Mouse (Mus musculus): ENCODE results near the gene Ctnnd2. TPM values are rescaled to one million over a fixed set of nuclear protein-coding genes. Genes with fewer than 3 reads are reported as not detected.

The Ctnnd2 gene
- polyA plus RNA-seq, 1 experiment from 2014 or later, result 0.16 TPM

DNA sequence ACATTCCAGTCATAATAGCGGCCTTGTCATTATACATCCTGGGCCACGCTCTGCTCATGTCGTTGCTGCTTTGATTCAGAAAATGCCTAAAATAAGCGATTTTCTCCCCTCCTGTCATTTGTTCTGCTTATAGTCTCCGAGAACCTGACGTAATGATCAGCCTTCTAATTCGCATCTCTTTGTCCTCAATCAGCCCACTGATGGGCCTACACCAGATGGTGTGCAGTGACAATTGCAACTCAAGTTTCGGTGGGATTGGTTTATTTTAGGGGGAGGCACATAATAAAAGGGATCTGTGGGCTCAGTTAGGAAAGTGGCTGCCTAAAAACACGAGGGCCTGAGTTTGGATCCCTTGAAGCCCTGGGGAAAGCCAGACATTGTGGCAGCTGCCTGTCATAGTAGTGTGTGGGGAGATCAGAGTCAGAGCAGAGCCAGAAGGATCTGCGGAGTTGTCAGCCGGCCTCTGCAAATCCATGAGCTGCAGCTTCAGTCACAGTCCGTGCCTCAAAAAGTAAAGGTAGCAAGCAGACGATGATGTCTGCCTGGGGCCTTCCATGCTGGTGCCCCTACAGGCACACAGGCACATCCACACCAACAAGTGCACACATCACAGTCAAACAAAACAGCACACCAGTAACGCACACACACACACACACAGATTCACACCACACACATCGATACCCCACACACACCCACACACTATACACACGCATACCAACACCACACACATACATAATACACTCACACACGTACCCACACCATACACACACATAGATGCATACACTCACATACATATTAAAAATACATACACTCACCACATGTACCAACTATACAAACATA, 655.3 kb downstream of the Ctnnd2 start:
- Histone ChIP-seq H3K9ac (no peak overlapping the region), H3K27me3 (no peaks in the 10 kb centered on the region), H3K4me2 (no peak overlapping the region), H3K4me3 (replicated peaks) (no peak overlapping the region), H3K36me3 (replicated peaks) (no peaks in the 10 kb centered on the region), H3K9me3 (replicated peaks) (no peaks in the 10 kb centered on the region), H3K4me1 (replicated peaks) (no peaks in the 10 kb centered on the region), H3K27ac (replicated peaks) (no peak overlapping the region)
- ATAC-seq (ENCODE audit: insufficient read depth), result no peak
- WGBS (ENCODE audit: insufficient replicate concordance), result 71% methylated on average over 17 of the region's 17 CpGs

DNA sequence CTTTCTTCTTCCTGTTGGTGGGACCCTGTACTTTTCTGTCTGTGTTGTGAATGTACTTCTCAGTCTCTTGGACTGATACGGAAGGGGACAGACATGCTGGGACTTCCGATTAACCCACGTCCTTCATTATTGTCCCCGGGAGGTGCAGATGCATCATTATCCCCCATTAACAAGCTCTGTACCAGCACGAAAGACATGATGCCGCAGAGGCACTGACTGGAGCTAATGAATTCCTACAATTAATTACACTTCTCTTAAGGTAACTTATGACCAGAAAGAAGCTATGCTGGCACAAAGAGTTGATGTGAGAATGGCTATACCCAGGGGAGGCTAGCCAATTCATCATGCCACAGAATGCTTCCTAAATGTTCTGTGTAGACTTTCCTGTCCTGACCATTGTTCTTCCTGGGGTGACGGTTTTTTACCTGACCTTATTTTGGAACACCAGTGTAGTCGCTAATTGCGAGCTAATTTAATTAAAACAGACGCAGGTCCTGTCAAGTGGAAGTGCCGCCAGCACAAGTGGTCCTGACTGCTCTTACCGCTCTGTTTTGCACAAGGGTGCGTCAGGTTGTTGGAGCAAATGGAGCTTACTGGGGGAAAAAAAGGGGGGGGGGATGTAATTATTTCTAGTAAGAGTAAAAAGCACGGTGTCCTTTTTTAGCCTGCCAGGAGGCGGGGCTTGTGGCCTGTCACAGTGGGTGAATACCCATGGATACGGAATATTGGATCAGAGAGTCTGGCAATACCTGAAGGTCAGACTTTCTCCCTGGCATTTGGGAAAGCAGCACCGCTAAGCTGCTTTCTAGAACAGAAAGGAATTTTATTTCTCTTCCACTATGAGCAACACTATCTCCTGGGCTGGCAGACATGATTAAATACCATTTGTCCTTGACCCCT, 685.1 kb downstream of the Ctnnd2 start:
- Histone ChIP-seq H3K4me2 (no peak overlapping the region), H3K4me1 (replicated peaks) (no peaks in the 10 kb centered on the region), H3K36me3 (replicated peaks) (no peaks in the 10 kb centered on the region), H3K9ac (no peak overlapping the region), H3K27ac (replicated peaks) (no peak overlapping the region), H3K4me3 (replicated peaks) (no peak overlapping the region), H3K27me3 (no peaks in the 10 kb centered on the region), H3K9me3 (replicated peaks) (no peaks in the 10 kb centered on the region)
- ATAC-seq (ENCODE audit: insufficient read depth), result no peak
- WGBS (ENCODE audit: insufficient replicate concordance), result 68% methylated on average over 17 of the region's 17 CpGs

DNA sequence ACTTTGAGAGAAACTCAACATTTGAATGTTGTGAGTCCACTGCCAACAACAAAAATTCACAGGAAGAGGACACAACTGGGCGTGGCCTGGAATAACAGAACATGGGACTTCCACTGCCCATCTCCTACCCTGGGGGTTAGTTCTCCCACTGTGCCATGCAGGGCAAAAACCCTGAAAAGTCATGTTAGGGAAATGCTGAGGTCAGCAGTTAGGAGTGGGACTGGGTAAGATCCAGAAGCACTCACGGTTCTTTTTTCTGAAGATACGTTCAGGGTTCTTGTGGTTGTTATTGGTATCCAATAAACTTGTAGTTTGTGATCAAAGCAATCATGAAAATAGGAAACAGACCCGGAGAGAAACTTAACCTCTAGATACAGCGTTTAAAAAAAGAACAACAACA, 695.0 kb downstream of the Ctnnd2 start:
- no peaks in the 10 kb centered on the region for H3K4me1 ChIP-seq (replicated peaks)
- ATAC-seq (ENCODE audit: insufficient read depth), result no peak
- H3K27ac ChIP-seq (replicated peaks), result no peak overlapping the region
- no peak overlapping the region for H3K9ac ChIP-seq
- H3K27me3 ChIP-seq, result no peaks in the 10 kb centered on the region
- H3K9me3 ChIP-seq (replicated peaks), result no peaks in the 10 kb centered on the region
- no peak overlapping the region for H3K4me3 ChIP-seq (replicated peaks)
- H3K4me2 ChIP-seq, result no peak overlapping the region
- WGBS (ENCODE audit: insufficient replicate concordance), result 63% methylated on average over 5 of the region's 5 CpGs
- no peaks in the 10 kb centered on the region for H3K36me3 ChIP-seq (replicated peaks)

DNA sequence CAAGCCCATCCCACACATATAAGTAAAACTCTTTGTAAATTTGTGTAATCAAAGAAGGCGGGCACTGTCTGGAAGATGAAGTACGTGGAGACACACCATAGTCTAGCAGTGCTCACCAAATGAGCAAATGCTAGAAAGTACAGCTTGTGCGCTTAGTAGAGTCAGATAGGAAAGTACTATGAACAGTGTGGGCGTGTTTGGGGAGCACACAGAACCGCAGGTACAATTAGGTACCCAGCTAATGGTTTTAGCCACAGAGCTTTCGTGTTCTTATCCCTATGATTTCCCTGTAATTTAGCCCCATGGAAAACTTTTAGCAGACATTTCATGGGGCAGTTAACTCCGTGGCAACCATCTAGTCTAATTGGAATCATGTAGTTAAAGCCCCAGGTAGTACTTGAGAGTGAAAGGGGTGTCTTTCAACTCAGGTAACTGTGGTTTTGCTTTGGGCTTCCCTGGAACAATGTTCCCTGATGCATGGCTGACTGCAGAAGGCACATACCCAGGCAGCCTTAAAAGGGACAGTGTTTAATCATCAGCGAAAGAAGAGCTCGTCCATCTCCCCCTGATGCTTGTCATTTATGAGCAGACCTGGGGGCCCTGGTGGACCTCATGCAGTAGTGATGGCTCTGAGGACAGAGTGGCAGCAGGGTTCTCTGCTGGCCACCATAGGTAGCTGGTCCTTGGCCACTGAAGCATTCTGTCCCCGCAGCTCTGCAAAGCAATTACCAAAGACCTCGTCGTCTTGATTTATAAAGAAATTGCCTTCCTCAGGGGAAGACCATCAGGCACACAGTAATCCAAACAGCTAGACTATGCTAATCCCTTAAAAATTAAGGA, 697.5 kb downstream of the Ctnnd2 start:
- Histone ChIP-seq H3K9me3 (replicated peaks) (no peaks in the 10 kb centered on the region), H3K27me3 (no peaks in the 10 kb centered on the region), H3K4me1 (replicated peaks) (no peaks in the 10 kb centered on the region), H3K36me3 (replicated peaks) (no peaks in the 10 kb centered on the region), H3K9ac (no peak overlapping the region), H3K4me3 (replicated peaks) (no peak overlapping the region), H3K27ac (replicated peaks) (no peak overlapping the region), H3K4me2 (no peak overlapping the region)
- no peak for ATAC-seq (ENCODE audit: insufficient read depth)
- 57% methylated on average over 12 of the region's 12 CpGs for WGBS (ENCODE audit: insufficient replicate concordance)

DNA sequence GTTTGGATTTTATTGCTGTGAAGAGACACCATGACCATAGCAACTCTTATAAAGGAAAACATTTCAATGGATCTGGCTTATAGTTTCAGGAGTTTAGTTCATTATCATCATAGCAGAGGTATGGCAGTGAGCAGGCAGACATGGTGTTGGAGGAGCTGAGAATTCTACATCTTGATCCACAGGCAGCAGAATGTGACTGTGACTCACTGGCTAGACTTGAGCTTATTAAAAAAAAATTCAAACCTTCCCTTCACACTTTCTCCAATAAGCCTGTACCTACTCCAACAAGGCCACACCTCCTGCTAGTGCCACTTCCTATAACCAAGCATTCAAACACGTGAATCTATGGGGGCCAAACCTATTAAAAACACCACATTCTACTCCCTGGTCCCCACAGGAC, 703.1 kb downstream of the Ctnnd2 start:
- WGBS (ENCODE audit: insufficient replicate concordance), result 20% methylated on average over 1 of the region's 1 CpGs
- Histone ChIP-seq H3K27me3 (no peaks in the 10 kb centered on the region), H3K27ac (replicated peaks) (no peak overlapping the region), H3K36me3 (replicated peaks) (no peaks in the 10 kb centered on the region), H3K9me3 (replicated peaks) (no peaks in the 10 kb centered on the region), H3K4me2 (no peak overlapping the region), H3K4me1 (replicated peaks) (no peaks in the 10 kb centered on the region), H3K4me3 (replicated peaks) (no peak overlapping the region), H3K9ac (no peak overlapping the region)
- no peak for ATAC-seq (ENCODE audit: insufficient read depth)

DNA sequence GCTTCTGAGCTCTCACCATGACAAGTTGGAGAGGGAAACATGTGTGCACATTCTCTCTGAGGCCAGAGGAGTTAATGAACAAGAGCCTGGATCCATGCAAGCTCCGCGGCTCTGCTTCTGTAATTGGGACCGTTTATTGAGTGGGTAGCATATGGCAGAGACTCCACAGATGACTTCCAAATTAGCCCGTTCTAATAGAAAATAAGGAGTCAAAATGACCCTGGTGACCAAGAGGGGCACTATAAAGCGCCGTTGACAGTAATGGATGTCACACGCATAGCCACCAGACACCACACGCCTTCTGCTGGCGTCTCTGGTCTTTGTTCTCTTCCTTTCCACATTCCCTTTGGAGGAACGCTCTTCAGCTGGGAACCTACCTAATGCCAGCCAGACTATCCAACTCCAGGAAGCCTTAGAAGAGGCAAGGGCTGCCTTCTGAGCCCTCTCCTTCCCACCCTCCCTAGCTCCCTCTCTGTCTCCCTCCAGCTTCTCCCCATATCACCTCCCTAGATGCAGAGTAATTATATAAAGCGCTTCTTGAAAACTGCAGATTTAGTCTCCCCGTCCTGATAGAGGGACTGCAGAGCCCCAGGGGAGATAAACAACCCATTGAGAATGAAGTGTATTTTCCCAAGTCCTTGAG, 712.4 kb downstream of the Ctnnd2 start:
- Histone ChIP-seq H3K4me2 (no peak overlapping the region), H3K4me1 (replicated peaks) (no peaks in the 10 kb centered on the region), H3K36me3 (replicated peaks) (no peaks in the 10 kb centered on the region), H3K9ac (no peak overlapping the region), H3K9me3 (replicated peaks) (no peaks in the 10 kb centered on the region), H3K27ac (replicated peaks) (no peak overlapping the region), H3K27me3 (no peaks in the 10 kb centered on the region), H3K4me3 (replicated peaks) (no peak overlapping the region)
- ATAC-seq (ENCODE audit: insufficient read depth), result no peak
- 73% methylated on average over 12 of the region's 12 CpGs for WGBS (ENCODE audit: insufficient replicate concordance)

DNA sequence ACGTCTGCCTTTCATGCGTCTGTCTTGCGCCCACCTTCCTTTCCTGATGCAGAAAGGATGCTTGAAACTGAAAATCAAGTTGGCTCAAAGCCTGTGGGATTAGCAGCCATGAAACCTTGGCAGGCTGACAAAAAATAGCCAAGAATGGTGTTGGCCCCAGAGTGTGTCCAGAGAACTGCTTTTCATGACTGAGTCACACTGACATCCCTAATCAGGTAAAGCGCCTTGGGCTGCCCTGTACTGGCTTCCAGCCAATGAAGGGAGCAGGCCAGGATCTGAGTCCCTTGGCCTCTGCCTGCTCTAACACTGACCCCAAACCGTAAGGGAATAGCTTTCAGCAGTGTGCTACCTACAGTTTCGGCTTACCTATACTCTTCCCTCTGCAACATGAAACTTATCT, 713.0 kb downstream of the Ctnnd2 start:
- 68% methylated on average over 6 of the region's 6 CpGs for WGBS (ENCODE audit: insufficient replicate concordance)
- no peaks in the 10 kb centered on the region for H3K27me3 ChIP-seq
- H3K4me2 ChIP-seq, result no peak overlapping the region
- H3K9ac ChIP-seq, result no peak overlapping the region
- H3K4me3 ChIP-seq (replicated peaks), result no peak overlapping the region
- H3K36me3 ChIP-seq (replicated peaks), result no peaks in the 10 kb centered on the region
- no peak for ATAC-seq (ENCODE audit: insufficient read depth)
- no peaks in the 10 kb centered on the region for H3K4me1 ChIP-seq (replicated peaks)
- H3K27ac ChIP-seq (replicated peaks), result no peak overlapping the region
- H3K9me3 ChIP-seq (replicated peaks), result no peaks in the 10 kb centered on the region

DNA sequence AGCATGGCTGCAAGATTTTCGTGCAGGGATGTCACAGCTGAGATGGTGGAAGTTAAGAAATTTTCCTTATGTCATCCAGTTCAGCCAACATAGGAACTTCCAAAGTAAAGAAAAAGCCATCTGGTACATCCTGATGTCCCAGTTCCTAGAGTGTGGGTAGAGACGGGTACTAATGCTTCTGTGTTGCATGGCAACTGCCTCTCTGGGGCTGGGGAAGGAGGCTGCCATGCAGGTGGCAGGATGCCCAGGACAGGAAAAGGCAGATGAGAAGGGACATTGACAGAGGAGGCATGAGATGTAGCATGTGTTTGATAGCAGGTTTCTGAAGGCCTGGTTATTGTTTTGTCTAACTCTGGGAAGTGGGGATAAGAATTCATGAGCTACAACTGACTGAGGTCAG, 715.2 kb downstream of the Ctnnd2 start:
- Histone ChIP-seq H3K4me3 (replicated peaks) (no peak overlapping the region), H3K9me3 (replicated peaks) (no peaks in the 10 kb centered on the region), H3K4me2 (no peak overlapping the region), H3K4me1 (replicated peaks) (no peaks in the 10 kb centered on the region), H3K36me3 (replicated peaks) (no peaks in the 10 kb centered on the region), H3K27ac (replicated peaks) (no peak overlapping the region), H3K27me3 (no peaks in the 10 kb centered on the region), H3K9ac (no peak overlapping the region)
- WGBS (ENCODE audit: insufficient replicate concordance), result 62% methylated on average over 2 of the region's 2 CpGs
- ATAC-seq (ENCODE audit: insufficient read depth), result no peak

DNA sequence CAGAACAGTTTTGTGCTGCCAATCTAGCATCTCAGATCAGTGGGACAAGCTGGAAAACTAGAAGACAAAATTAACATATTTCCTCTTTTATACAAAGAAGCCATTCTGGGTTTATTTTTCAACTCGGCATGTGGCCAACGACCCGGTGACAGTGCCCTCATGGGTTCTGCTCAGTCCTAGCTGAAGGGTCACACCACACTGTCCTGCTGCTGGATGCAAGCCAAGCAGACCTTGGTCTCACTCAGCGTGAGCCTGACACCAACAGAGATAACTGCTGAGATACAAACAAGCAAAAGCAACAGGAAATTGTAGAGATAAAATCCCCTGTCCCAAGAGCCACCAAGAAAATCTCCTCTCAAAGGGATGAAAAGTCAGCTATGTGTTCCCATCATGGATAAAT, 719.6 kb downstream of the Ctnnd2 start:
- 41% methylated on average over 4 of the region's 4 CpGs for WGBS (ENCODE audit: insufficient replicate concordance)
- Histone ChIP-seq H3K36me3 (replicated peaks) (no peaks in the 10 kb centered on the region), H3K4me2 (no peak overlapping the region), H3K27me3 (no peaks in the 10 kb centered on the region), H3K27ac (replicated peaks) (no peak overlapping the region), H3K9me3 (replicated peaks) (no peaks in the 10 kb centered on the region), H3K4me3 (replicated peaks) (no peak overlapping the region), H3K4me1 (replicated peaks) (no peaks in the 10 kb centered on the region), H3K9ac (no peak overlapping the region)
- ATAC-seq (ENCODE audit: insufficient read depth), result no peak

DNA sequence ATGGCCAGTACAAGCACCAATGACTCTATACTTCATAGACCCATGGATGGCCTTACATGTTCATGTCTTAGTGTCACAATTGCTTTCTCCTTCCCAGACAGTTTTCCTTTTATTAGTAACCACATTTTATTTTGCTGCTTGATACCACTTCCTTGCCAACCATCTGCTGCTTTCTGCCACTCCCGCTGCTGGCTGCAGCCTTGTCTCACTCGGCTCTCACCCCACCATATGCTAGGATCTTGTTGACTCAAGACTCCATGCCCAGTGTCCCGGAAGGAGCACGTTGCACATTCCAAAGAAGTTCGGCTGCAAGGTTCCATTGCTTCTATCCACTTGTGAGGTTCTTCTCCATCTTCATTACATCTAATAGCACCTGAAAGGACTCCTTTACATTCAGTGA, 722.7 kb downstream of the Ctnnd2 start:
- Histone ChIP-seq H3K4me3 (replicated peaks) (no peak overlapping the region), H3K27ac (replicated peaks) (no peak overlapping the region), H3K4me1 (replicated peaks) (no peaks in the 10 kb centered on the region), H3K36me3 (replicated peaks) (no peaks in the 10 kb centered on the region), H3K9me3 (replicated peaks) (no peaks in the 10 kb centered on the region), H3K9ac (no peak overlapping the region), H3K27me3 (no peaks in the 10 kb centered on the region), H3K4me2 (no peak overlapping the region)
- no peak for ATAC-seq (ENCODE audit: insufficient read depth)
- WGBS (ENCODE audit: insufficient replicate concordance), result 66% methylated on average over 5 of the region's 5 CpGs
